Mouse (Mus musculus): ENCODE measurements around the gene Prr29.
"Not testable (repeated sequence)": the region's sequence is repeated elsewhere in the genome, so short reads cannot be mapped to it uniquely, and the experiment has no call there.

Prr29 gene

DNA sequence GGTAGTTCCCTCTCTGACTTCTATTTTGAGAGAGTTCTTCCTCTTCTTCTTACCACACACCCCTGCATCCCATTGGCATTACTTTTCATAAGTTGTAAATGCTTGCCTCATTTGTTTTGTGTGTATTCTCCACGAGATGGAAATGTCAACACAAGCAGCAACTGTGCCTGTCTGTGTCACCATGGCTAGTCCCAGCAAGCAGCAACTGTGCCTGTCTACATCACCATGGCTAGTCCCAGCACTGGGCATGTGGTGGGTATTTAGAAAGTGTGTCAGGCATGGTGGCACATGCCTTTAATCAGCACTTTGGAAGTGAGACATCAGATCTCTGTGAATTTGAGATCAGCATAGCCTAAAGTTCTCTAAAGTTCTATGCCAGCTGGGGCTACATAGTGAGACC lies 11.1 kb upstream of the Prr29 start:
- in situ Hi-C loops (cut with MseI, MboI) = no loop called here

DNA sequence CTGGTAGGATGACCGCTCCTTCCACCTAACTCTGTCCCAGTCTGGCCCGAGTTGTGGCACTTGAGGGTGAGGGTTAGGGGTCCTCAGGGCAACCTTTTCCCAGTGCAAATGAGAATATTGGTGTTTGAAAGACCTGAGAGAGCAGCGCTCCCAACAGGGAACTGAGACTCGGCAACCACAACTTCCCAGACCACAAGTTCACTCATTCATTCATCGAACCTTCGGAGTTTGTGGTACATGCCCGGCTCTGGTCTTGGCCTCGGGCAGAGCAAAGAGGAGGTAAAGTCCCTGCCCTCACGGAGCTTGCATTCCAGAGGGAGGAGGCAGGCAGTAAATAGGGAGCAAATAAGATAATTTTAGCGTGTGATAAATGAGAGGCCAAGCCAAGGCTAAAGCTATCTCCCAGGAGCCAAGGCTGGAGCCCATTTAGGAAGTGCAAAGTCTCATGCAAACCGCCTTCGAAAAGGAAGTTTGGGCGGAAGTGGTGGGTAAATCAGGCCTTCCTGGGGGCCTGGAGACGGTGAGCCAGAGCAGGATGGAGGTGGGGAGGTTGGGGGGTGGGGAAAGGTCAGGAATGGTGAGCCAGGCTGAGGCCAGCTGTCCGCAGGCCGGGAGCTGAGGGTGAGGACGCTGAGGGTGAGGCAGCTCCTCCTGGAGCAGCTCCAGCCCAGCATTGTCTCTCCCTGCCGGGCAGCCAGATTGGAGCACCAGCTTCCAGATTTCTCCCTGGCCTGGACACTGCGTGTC lies 9.7 kb upstream of the Prr29 start:
- in situ Hi-C loops (cut with MseI, MboI) = no loop called here

DNA sequence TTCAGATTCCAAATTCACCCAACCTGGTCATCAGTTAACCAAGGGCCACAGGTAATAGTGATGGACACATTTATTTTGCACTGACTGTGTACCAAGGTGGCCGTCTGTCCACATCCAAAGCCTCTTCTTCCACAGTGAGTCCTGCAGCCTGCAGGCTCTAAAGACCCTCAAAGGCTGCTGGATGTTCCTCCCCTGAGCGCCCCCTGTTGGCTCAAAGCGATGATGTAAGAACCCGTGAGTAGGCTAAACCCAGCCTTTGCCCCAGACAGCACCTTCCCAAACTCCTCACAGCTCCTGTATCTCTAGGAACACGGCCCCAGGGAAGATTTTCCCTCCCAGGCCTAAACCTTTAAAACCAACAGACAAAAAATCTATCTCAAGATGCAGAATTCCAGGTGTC lies 5.9 kb upstream of the Prr29 start:
- in situ Hi-C loops (cut with MseI, MboI) = no loop called here

DNA sequence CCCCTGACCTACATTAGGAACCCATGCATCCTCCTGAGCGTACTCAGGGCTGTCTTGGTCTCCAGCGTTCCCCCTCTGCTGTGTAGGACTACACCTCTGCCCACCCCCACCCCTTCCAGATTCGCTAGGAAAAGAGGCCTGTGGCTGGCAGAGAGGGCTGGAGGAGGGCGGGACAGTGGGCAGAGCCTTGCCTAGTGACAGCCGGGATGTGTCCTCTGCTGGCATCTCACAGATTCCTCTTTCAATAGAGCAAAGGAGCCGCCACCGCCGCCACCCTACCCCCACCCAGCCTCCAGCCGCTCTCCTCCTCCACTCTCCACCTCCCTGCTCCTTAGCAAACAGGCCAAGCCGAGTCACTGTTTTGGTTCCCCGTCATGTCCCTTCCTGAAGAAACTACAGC lies 560 bp upstream of the Prr29 start:
- in situ Hi-C loops (cut with MseI, MboI) = no loop called here

DNA sequence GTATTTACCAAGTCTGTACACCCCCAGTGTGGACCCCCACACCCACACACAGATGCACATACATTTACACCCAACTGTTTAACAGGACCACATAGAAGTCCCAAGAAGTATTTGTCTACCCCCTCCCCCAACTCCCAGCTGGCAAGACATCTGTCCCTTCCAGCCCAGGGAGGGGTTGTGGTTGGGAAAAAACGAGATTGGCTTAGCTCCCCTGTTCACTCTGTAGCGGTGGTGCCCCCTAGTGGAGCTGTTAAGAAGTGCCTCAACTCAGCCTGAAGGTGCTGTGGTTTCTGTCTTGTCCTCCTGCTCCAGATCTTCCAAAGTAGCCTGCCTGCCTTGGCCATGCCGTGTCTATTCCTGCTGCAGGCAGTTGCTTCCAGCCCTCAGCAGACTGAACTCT lies 1.0 kb downstream of the Prr29 start:
- in situ Hi-C loops (cut with MseI, MboI) = no loop called here

DNA sequence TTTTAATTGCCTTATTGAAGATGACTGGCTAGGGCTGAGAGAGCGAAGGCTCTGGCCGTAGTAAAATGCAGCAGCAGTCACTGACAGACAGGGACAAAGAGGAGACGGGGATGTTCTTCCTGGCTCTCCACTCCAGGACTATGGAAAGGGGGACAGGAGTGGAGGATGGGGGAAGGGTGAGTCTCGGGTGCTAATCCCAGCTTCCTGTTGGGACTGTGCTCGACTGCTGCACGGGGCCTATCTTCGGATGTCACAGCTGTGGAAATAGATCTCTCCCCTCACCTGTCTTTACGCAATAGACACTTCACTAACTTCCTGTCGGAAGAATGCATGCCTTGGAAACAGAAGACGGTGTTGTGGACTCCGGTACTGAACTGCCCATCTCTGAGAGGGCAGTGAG lies 8.7 kb downstream of the Prr29 start:
- in situ Hi-C loops (cut with MseI, MboI) = no loop called here

DNA sequence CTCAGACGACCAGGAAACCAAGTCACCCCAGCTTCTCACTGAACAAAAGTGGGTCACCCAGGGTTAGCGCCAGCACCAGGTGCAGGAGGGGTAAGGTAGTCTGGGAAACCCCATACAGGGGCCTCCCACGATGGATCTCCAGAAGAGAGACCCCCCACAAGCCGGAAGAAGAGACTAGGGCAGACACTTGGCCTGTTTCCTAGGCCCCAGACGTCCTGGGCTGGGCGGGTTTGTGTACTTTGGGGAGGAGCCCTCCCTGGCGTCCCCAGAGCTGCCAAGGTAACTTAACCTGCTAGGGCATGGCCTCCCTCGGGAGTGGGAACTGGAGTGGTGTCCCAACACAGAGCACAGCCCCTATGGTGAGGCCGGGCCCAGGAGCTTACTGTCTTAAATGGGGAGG lies 9.3 kb downstream of the Prr29 start:
- in situ Hi-C loops (cut with MseI, MboI) = no loop called here

DNA sequence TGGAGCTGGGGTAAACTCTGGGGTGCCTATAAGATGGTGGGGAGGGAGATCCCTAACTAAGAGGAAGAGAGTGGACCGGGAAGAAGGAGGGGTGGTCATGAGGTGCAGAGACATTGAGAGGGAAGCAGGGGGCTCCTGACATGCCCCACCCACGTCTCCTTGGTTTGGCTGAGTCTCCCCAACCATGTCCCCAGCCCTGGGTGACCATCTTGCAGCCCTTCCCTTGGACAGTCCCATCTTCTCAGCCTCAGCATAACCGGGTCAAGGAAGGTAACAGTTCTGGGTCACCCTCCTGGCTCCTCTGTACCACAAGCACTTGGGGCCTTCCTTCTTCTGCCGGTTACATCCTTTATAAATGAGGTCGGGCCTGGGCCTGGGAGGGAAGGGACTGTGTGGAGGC lies 9.7 kb downstream of the Prr29 start:
- in situ Hi-C loops (cut with MseI, MboI) = no loop called here

DNA sequence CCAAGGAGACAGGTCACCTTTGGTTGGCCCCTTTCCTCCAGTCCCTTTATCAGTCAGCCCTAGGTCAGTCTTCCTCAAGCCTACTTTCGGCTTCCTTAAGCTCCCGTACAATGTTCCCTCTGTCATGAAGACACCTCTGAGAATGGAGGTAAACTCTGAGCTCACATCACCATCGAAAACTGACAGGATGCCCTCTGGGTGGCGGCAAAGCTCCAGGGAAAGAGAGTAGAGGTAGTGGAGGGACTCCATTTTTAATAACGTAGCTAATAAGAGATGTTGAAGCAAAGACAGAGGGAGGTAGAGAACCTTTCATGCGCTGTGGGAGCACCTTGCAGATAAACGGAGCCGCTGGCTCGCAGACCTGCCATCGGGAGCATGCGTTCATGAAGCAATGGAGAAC lies 15.7 kb downstream of the Prr29 start:
- in situ Hi-C loops (cut with MseI, MboI) = no loop called here

DNA sequence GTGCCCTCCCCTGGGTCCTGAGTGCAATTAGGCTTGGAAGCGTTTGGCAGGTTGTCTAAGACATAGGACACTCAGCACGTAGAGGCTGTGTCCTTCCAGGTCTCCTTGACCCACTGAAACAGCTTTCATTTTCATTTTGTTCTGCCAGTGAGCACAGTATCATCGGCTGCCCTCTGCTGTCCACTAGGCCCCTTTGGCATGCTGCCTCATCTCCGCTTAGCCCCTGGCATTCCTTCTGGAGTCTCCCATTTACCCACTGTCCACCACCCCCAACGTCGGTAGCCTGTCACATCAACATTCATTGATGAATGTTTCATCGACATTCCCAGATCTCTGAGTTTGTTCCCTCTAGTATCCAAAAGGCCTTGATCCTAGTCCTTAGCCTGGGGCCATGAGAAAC lies 16.6 kb downstream of the Prr29 start:
- in situ Hi-C loops (cut with MseI, MboI) = no loop called here

DNA sequence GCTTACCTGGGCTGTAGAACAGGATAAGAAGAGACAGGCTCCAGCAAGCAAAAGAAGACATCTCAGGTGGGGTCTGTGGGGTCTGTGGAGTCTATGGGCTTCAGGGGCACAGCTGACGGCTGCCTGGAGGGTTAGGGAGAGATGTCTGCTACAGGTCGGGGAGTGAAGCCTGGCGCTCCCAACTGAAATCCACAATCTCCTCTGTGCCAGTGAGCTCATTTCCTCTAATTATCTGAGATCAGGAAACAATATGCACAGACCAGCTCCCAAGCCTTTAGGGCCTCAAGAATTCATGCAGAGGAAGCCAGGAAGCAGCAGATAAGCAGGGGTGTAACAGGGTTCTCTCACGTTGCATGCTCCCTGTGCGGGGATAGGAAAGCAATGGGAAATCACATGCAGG lies 17.2 kb downstream of the Prr29 start:
- in situ Hi-C loops (cut with MseI, MboI) = no loop called here

DNA sequence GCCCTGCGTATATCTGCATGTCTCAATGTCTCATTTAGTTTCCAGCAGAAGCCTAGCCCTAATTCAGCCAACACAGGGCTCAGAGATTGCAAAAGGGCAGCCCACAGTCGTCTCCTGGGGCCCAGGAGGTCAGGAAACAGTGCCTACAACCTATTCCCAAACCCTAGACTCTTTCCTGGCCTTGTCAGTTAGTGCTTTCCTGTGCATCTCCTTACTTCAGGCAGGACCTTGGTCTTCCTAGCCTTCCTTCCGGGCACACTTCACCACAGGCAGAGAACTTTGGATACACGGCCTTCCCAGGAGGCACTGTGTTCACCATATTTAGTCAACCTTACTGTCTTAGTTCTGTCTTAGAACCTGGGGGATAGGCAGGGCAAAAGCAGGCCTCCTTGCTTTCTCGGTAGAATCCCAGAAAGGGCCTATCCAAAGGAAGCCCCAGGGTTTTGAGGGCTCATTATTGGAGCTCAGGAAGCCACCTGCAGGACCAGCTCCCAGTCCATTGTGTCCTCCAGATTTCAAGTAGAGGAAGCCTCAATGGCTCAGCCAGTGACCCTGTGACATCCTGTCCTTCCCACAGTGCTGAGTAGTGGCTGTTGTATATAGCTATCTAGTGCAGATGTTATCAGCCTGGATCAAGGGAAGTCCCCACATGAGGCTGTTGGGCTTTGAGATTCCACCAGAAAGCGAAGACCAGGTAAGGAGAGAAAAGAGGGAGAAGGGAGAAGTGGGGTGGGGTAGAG lies 17.9 kb downstream of the Prr29 start:
- in situ Hi-C loops (cut with MseI, MboI) = no loop called here

DNA sequence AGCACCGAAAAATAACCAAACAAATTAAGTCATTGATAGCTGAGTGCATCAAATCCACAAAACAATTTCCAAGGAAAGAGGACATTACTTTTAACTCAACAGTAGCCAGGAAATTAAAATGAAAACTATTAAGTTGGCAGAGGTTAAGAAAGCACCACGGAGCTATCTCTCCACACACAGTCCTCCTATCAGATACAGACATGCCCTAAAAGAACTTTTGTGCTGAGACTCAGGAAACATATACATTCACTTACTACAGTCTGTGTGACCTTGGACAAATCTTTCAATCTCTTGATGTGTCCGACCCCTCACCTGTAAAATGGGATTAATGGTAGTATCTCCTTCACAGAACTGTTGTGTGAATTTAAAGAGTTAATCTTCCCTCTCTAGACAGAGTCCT lies 21.1 kb downstream of the Prr29 start:
- in situ Hi-C loops (cut with MseI, MboI) = no loop called here

DNA sequence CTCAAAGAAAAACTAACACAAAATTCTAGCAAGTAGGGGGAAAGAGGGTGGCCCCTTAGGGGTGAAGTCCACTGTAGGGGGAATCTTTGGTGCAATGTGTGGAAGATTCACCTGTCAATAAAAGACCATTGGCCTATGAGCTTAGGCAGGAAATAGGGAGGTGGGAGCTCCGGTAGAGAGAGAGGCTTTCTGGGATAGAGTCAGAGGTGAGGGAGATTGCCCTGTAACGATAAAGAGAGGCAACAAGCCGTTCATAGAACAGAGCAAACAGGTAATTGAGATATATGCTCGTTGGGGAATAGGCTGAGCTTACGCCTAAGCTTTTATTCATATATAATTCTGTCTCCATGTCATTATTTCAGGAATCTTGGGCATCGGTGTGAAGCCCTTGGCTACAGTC lies 21.7 kb downstream of the Prr29 start:
- in situ Hi-C loops (cut with MseI, MboI) = no loop called here

DNA sequence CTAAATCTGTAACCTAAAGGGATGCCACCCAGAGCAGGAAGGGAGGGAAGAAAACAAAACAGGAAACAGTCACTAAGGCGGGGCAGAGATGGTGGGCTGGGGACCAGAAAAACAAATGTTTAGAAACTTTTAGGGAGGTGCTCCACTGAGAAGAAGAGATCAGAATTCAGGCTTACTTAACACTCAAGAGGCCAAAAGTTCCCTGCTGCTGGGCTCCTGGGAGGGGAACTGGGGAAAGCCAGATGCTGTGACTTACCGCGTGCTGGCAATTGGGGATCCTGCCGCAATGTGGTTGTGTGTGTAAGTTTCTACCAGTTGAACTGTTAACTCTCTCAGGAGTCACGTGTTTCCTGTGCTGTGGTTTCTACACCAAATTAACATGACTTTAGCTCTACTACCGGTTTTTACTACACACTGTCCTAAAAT lies 22.5 kb downstream of the Prr29 start, which contains the start of gene Icam2:
TSS of gene Icam2 (minus strand) at position 285 of the 426 bp plus-strand sequence.
- in situ Hi-C loops (cut with MseI, MboI) = no loop called here

DNA sequence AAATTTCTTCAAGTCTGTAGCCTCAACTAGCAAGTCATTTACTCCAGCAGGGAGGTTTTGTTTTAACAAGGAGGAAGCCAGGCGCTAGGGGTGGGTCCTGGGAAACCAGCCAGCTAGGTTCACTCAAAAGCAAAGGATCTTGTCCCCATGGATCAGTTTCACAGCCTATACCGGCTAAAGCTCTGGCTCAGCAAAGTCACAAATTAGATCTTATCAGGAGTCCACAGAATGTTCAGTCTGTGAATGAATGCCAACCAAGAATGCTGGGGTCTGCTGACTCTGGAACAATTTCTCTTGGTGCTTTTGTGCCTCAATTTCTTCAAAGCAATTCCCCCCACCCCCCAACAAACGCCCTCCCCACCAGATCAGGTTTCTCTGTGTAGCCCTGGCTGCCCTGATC lies 24.3 kb downstream of the Prr29 start:
- in situ Hi-C loops (cut with MseI, MboI) = no loop called here

DNA sequence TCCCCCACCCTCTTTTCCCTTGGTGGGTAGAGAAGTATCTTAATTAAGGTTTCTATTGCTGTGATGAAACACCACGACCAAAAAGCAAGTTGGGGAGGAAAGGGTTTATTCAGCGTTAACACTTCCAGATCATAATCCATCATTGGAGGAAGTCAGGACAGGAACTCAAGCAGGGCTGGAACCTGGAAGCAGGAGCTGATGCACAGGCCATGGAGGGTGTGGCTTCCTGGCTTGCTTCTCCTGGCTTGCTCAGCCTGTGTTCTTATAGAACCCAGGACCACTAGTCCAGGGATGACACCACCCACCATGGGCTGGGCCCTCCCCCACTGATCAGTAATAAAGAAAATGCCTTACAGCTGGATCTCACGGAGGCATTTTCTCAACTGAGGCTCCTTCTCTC lies 25.5 kb downstream of the Prr29 start:
- in situ Hi-C loops (cut with MseI, MboI) = no loop called here

DNA sequence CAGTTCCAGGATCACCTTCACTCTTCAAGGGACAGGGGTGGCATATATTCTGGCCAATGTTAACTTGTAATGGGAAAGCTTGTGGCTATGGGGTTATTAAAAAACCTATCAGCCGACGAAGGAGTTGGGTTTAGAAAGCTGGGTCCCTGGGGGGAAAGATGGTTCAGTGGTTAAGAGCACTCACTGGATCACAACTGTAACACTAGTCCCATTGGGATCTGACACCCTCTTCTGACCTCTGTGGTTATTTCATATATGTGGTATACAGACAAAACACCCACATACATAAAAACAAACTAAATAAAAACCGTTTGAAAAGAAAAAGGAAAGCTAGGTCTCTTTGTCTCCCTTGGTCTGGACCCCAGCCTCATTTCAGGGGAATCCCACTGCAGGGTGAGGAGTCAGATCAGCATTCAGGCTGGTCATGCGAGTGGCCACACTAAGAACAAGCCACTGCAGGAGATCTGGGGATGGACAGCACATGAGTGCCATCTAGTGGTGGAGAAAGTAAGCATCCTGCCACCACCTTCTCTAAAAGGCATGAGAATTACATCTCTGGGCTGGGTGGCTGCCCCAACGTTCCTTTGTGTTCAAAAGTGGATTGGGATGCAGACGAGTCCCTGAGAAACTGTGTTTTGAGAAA lies 26.4 kb downstream of the Prr29 start:
- in situ Hi-C loops (cut with MseI, MboI) = no loop called here

DNA sequence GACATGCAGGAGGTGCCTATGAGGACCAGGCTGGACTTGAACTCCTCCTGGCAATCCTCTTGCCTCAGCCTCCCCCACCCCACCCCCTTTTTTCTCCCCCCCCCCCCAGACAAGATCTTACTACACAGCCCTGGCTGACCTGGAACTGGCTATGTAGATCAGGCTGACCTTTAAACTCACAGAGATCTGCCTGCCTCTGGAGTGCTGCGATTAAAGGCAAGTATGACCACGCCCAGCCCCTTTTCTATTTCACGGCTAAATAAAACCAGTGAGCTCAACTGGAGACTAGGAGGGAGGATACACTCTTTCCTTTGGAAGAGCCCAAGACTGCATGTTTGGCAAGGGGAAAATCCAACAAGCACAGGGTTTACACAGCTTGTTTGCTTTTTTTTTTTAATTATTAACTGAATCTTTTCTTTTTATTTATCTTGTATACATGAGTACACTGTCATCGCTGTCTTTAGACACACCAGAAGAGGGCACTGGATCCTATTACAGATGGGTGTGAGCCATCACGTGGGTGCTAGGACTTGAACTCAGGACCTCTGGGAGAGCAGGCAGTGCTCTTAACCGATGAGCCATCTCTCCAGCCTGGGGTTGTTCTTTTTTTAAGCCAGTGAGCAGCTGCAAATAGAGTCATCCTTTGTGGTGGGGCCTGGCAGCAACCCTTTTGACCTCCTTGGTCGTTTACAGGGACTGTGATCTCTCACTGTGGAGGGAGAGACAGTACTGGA lies 27.5 kb downstream of the Prr29 start:
- in situ Hi-C loops (cut with MseI, MboI) = no loop called here

DNA sequence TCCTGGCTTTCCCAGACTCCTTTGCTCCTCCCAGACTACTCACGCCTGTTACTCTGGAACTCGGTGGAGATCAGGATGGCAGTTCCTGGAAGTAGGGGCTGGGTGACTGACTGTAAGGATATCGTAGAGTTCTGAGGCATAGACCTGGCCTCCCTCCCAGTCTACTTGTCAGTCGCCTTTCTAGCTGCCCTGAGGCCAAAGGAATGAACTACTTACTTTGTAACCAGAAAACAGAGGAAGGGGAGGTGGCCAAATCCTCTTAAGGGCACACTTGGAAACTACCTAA lies 28.0 kb downstream of the Prr29 start:
- in situ Hi-C loops (cut with MseI, MboI) = no loop called here

DNA sequence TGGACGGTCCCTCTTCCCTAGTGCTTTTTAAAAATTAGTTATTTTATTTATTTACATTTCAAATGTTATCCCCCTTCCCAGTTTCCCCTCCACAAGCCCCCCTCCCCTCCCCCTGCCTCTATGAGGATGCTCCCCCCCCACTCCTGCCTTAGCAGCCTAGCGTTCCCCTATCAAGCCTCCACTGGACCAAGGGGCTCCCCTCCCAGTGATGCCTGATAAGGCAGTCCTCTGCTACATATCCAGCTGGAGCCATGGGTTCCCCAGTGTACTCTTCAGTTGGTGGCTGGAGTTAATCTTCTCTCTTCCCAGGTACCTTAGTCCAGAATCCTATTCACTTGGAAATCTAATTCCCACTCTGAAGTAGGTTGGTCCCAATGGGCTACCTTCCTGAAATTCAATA lies 28.8 kb downstream of the Prr29 start:
- in situ Hi-C loops (cut with MseI, MboI) = not testable (repeated sequence)

DNA sequence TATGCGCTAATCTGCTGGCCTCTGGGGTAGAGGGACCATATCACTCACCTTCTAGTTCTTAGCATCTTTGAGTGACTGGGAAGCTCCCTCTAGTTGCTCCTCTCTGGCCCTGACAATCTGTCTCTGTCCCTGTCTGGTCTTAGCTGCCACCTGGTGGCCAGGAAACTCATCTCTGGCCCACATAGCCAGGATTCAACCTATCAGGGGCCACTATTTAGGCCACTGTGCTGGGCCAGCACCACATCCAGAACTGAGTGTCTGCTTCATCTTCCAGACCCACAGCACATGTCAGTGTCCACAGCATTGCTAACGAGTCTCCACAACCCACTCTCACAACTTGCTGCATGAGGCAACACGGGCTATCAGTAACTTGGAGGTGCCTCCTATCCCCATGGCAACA lies 32.4 kb downstream of the Prr29 start:
- in situ Hi-C loops (cut with MseI, MboI) = no loop called here
